Mouse (Mus musculus) forebrain, postnatal 0 days (tissue): ENCODE data around the gene Slc25a28. TPM values are rescaled to one million over a fixed set of nuclear protein-coding genes. Genes with fewer than 3 reads are reported as not detected.

ENCODE experiments used
- ATAC-seq: fragments of 200-750 bp; cut with Nextera tagmentation; 2 replicates; pipeline ENCODE4 v1.8.0; 2017; ENCODE audit warnings: mild to moderate bottlenecking, moderate library complexity
- DNase-seq: peaks from one replicate; pipeline ENCODE4 v3.0.0-alpha.2; 2015
- H3K27ac ChIP-seq: fragments of 300-500 bp; sonication (generic); 2 replicates; pipeline ENCODE4 v1.5.1; 2014; ENCODE audit warnings: low read depth, mild to moderate bottlenecking, antibody characterized with exemption, low read length, moderate library complexity, mixed read lengths
- H3K27me3 ChIP-seq: fragments of 300-500 bp; sonication (generic); 2 replicates; pipeline ENCODE4 v1.6.1; 2014; ENCODE audit warnings: mild to moderate bottlenecking, low read length, mixed read lengths; ENCODE audit not compliant: insufficient read depth
- H3K36me3 ChIP-seq: fragments of 300-500 bp; sonication (generic); 2 replicates; pipeline ENCODE4 v1.6.1; 2014; ENCODE audit warnings: mild to moderate bottlenecking, moderate library complexity; ENCODE audit not compliant: insufficient read depth
- H3K4me1 ChIP-seq: fragments of 300-500 bp; sonication (generic); 2 replicates; pipeline ENCODE4 v1.6.1; 2014; ENCODE audit warnings: antibody characterized with exemption; ENCODE audit not compliant: insufficient read depth
- H3K4me2 ChIP-seq: fragments of 300-500 bp; sonication (generic); 2 replicates; pipeline ENCODE4 v1.6.1; 2014; ENCODE audit warnings: low read depth, mild to moderate bottlenecking, moderate library complexity
- H3K4me3 ChIP-seq: fragments of 300-500 bp; sonication (generic); 2 replicates; pipeline ENCODE4 v1.5.1; 2014; ENCODE audit warnings: low read depth, low read length, mixed read lengths
- H3K9ac ChIP-seq: fragments of 300-500 bp; sonication (generic); 2 replicates; pipeline ENCODE4 v1.6.1; 2014; ENCODE audit warnings: mild to moderate bottlenecking
- H3K9me3 ChIP-seq: fragments of 300-500 bp; sonication (generic); 2 replicates; pipeline ENCODE4 v1.6.1; 2016; ENCODE audit warnings: low read length
- CTCF ChIP-seq: sonication (generic); IDR thresholded peaks from 2 replicates; pipeline ENCODE4 v1.5.1; 2016; ENCODE audit warnings: antibody characterized with exemption, control low read depth, low read depth
- WGBS: fragments of 180-500 bp; shearing (Covaris S2); extraction: QIAGEN DNeasy Blood & Tissue Kit; methylation state at CpG from one replicate; pipeline ENCODE4 v1.1.7; 2014; 5-methylcytosine and 5-hydroxymethylcytosine counted together
- polyA plus RNA-seq: library from polyadenylated mRNA; unstranded; fragments of >200 nt; fragmentation: Nextera tagmentation; extraction: Ambion mirVana; gene quantifications from 2 replicates; pipeline ENCODE4 v1.2.1, GENCODE M21; 2015
- total RNA-seq: library from RNA; depleted of rRNA; stranded (reverse); fragments of >200 nt; gene quantifications from 2 replicates; pipeline ENCODE4 v1.2.3, GENCODE M21; 2014

Gene Slc25a28
- total and polyA plus RNA-seq, 2 experiments from 2014 or later: 15.6 to 67.2 TPM

GRCm38 (mm10) chr19:43641833-43642232, 32.8 kb downstream of the Slc25a28 start:
- no peak for DNase-seq

GRCm38 (mm10) chr19:43630466-43631251, 44.0 kb downstream of the Slc25a28 start:
- peak; percentile 81 for ATAC-seq
- H3K27ac ChIP-seq: no peak overlapping the region
- H3K27me3 ChIP-seq: no peaks in the 10 kb centered on the region
- DNase-seq: peak; percentile 89
- TF ChIP-seq CTCF: peak; percentile 91
- H3K4me3 ChIP-seq: no peak overlapping the region
- no peak overlapping the region for H3K9ac ChIP-seq
- no peaks in the 10 kb centered on the region for H3K9me3 ChIP-seq
- no peaks in the 10 kb centered on the region for H3K36me3 ChIP-seq
- no peak overlapping the region for H3K4me2 ChIP-seq
- H3K4me1 ChIP-seq: no peaks in the 10 kb centered on the region
- WGBS: 28% methylated on average over 12 of the region's 12 CpGs

More at GRCm38 (mm10) chr19:43641833-43642232, 32.8 kb downstream of the Slc25a28 start:
- H3K27ac ChIP-seq: no peak overlapping the region
- H3K4me2 ChIP-seq: no peak overlapping the region
- H3K27me3 ChIP-seq: no peaks in the 10 kb centered on the region
- no peak overlapping the region for H3K4me3 ChIP-seq
- no peak for ATAC-seq
- H3K4me1 ChIP-seq: no peaks in the 10 kb centered on the region
- H3K9me3 ChIP-seq: no peaks in the 10 kb centered on the region
- H3K36me3 ChIP-seq: no peaks in the 10 kb centered on the region
- TF ChIP-seq CTCF: no peak
- 72% methylated on average over 11 of the region's 11 CpGs for WGBS
- H3K9ac ChIP-seq: no peak overlapping the region

GRCm38 (mm10) chr19:43629088-43629487, 45.6 kb downstream of the Slc25a28 start:
- no peak overlapping the region for H3K4me2 ChIP-seq
- no peak for ATAC-seq
- H3K27ac ChIP-seq: no peak overlapping the region
- 48% methylated on average over 4 of the region's 4 CpGs for WGBS
- no peaks in the 10 kb centered on the region for H3K9me3 ChIP-seq
- H3K4me1 ChIP-seq: no peaks in the 10 kb centered on the region
- no peaks in the 10 kb centered on the region for H3K27me3 ChIP-seq
- TF ChIP-seq CTCF: no peak
- no peak overlapping the region for H3K9ac ChIP-seq
- H3K4me3 ChIP-seq: no peak overlapping the region
- H3K36me3 ChIP-seq: no peaks in the 10 kb centered on the region
- no peak for DNase-seq

GRCm38 (mm10) chr19:43627345-43627744, 47.3 kb downstream of the Slc25a28 start:
- no peak for DNase-seq
- 90% methylated on average over 3 of the region's 3 CpGs for WGBS
- no peak overlapping the region for H3K9ac ChIP-seq

GRCm38 (mm10) chr19:43626160-43626559, 48.5 kb downstream of the Slc25a28 start:
- ATAC-seq (no peak; the same call in 1 of the 2 replicates), DNase-seq (no peak)
- no peaks in the 10 kb centered on the region for H3K9me3 ChIP-seq
- H3K36me3 ChIP-seq: no peaks in the 10 kb centered on the region
- H3K27me3 ChIP-seq: peaks cover 14% of the 10 kb centered on the region
- TF ChIP-seq CTCF: no peak
- WGBS: 20% methylated on average over 3 of the region's 3 CpGs
- no peak overlapping the region for H3K4me3 ChIP-seq
- H3K4me1 ChIP-seq: no peaks in the 10 kb centered on the region
- H3K4me2 ChIP-seq: no peak overlapping the region
- H3K27ac ChIP-seq: no peak overlapping the region
- H3K9ac ChIP-seq: no peak overlapping the region

More at GRCm38 (mm10) chr19:43627345-43627744, 47.3 kb downstream of the Slc25a28 start:
- ATAC-seq: no peak
- Histone ChIP-seq H3K27ac (no peak overlapping the region), H3K27me3 (peaks cover 10% of the 10 kb centered on the region), H3K4me3 (no peak overlapping the region), H3K36me3 (no peaks in the 10 kb centered on the region), H3K9me3 (no peaks in the 10 kb centered on the region), H3K4me1 (no peaks in the 10 kb centered on the region), H3K4me2 (no peak overlapping the region)
- peak; percentile 37 for TF ChIP-seq CTCF

- TF ChIP-seq CTCF: peak; percentile 72
- no peak overlapping the region for H3K27ac ChIP-seq
- no peaks in the 10 kb centered on the region for H3K4me1 ChIP-seq
- no peaks in the 10 kb centered on the region for H3K36me3 ChIP-seq
- H3K4me3 ChIP-seq: no peak overlapping the region
- H3K27me3 ChIP-seq: peaks cover 31% of the 10 kb centered on the region
- no peaks in the 10 kb centered on the region for H3K9me3 ChIP-seq
- ATAC-seq (no peak), DNase-seq (no peak)
- H3K4me2 ChIP-seq: no peak overlapping the region
- no peak overlapping the region for H3K9ac ChIP-seq
- 39% methylated on average over 4 of the region's 4 CpGs for WGBS
Observed at GRCm38 (mm10) chr19:43623913-43624312, 50.8 kb downstream of the Slc25a28 start.

GRCm38 (mm10) chr19:43619916-43620479, 54.7 kb downstream of the Slc25a28 start:
- no peak overlapping the region for H3K9ac ChIP-seq
- no peak overlapping the region for H3K4me2 ChIP-seq
- ATAC-seq: no peak
- no peaks in the 10 kb centered on the region for H3K36me3 ChIP-seq
- H3K27me3 ChIP-seq: peaks cover 48% of the 10 kb centered on the region
- no peaks in the 10 kb centered on the region for H3K4me1 ChIP-seq
- no peaks in the 10 kb centered on the region for H3K9me3 ChIP-seq
- TF ChIP-seq CTCF: no peak
- WGBS: 14% methylated on average over 18 of the region's 18 CpGs
- no peak for DNase-seq
- no peak overlapping the region for H3K27ac ChIP-seq
- no peak overlapping the region for H3K4me3 ChIP-seq
